Mouse (Mus musculus) hindbrain, embryonic 11.5 days (tissue): ENCODE measurements at regions not wholly inside any gene's neighbourhood (a gene's known extent, or its start where the extent isn't known, plus 50 kb on each side); places are given as distances from the start of the nearest gene placed in this dataset.

ENCODE experiments used
- ATAC-seq: fragments of 200-750 bp; cut with Nextera tagmentation; 2 replicates; pipeline ENCODE4 v1.8.0; 2017; ENCODE audit warnings: mild to moderate bottlenecking, moderate TSS enrichment, moderate library complexity; ENCODE audit not compliant: low FRiP score
- DNase-seq: peaks from one replicate; pipeline ENCODE4 v3.0.0-alpha.2; 2015; ENCODE audit warnings: low spot score
- H3K27ac ChIP-seq: fragments of 300-500 bp; sonication (generic); 2 replicates; pipeline ENCODE4 v1.5.1; 2014; ENCODE audit warnings: mild to moderate bottlenecking, low read depth, low read length
- H3K27me3 ChIP-seq: fragments of 300-500 bp; sonication (generic); 2 replicates; pipeline ENCODE4 v1.6.1; 2014; ENCODE audit warnings: mild to moderate bottlenecking, low read length, moderate library complexity, mixed read lengths; ENCODE audit not compliant: control insufficient read depth, insufficient read depth
- H3K36me3 ChIP-seq: fragments of 300-500 bp; sonication (generic); 2 replicates; pipeline ENCODE4 v1.6.1; 2014; ENCODE audit warnings: mild to moderate bottlenecking, low read length, moderate library complexity, mixed read lengths; ENCODE audit not compliant: control insufficient read depth, insufficient read depth
- H3K4me1 ChIP-seq: fragments of 300-500 bp; sonication (generic); replicated peaks from 2 replicates; pipeline ENCODE4 v1.6.1; 2014; ENCODE audit warnings: low read length, mixed read lengths; ENCODE audit not compliant: control insufficient read depth, insufficient read depth
- H3K4me2 ChIP-seq: fragments of 300-500 bp; sonication (generic); replicated peaks from 2 replicates; pipeline ENCODE4 v1.6.1; 2014; ENCODE audit warnings: mild to moderate bottlenecking, low read depth, low read length
- H3K4me3 ChIP-seq: fragments of 300-500 bp; sonication (generic); 2 replicates; pipeline ENCODE4 v1.5.1; 2014; ENCODE audit warnings: low read depth, low read length
- H3K9ac ChIP-seq: fragments of 300-500 bp; sonication (generic); 2 replicates; pipeline ENCODE4 v1.6.1; 2014; ENCODE audit warnings: low read depth, low read length
- H3K9me3 ChIP-seq: fragments of 300-500 bp; sonication (generic); 2 replicates; pipeline ENCODE4 v1.6.1; 2016; ENCODE audit warnings: low read length; ENCODE audit not compliant: control insufficient read depth
- WGBS: fragments of 180-500 bp; shearing (Covaris S2); extraction: QIAGEN DNeasy Blood & Tissue Kit; methylation state at CpG from one replicate; pipeline ENCODE4 v1.1.7; 2014; 5-methylcytosine and 5-hydroxymethylcytosine counted together

DNA sequence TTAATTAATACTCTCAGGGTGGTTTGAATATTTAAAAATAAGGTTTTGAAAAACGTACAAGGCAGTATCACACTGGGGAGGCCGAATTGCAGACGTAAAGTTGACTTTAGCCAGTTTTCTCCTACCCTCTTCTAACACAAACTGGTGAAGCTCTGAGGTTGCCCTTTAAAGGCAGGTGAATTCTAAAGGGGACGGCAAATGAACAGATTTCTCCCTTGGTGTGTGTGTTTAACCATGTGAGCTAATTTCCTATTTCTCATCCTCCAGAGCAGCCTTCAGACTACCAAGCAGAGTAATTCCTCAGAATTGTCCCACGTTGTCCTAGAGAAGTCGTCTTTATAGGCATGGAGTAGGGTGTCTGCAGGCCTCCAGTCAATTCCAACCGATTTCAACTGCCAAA lies 143.1 kb upstream of the Adgrl4 start:
- Histone ChIP-seq H3K9ac (no peak overlapping the region), H3K27ac (0 out of 2 replicates have a peak overlapping the region, but pooled peaks have one; percentile 19), H3K4me1 (no peaks in the 10 kb centered on the region), H3K9me3 (no peaks in the 10 kb centered on the region), H3K4me2 (no peak overlapping the region), H3K27me3 (no peaks in the 10 kb centered on the region), H3K4me3 (no peak overlapping the region), H3K36me3 (no peaks in the 10 kb centered on the region)
- no peak for ATAC-seq
- DNase-seq = peak; percentile 9
- 81% methylated on average over 7 of the region's 7 CpGs for WGBS

GRCm38 (mm10) chr3:151295027-151295426 lies 142.7 kb upstream of the Adgrl4 start:
- 74% methylated on average over 9 of the region's 9 CpGs for WGBS
- H3K27ac ChIP-seq = no peak overlapping the region

GRCm38 (mm10) chr3:151298325-151298724 lies 139.4 kb upstream of the Adgrl4 start:
- Histone ChIP-seq H3K27me3 (no peaks in the 10 kb centered on the region), H3K9ac (no peak overlapping the region), H3K36me3 (no peaks in the 10 kb centered on the region), H3K4me3 (no peak overlapping the region), H3K4me1 (no peaks in the 10 kb centered on the region), H3K4me2 (no peak overlapping the region), H3K9me3 (no peaks in the 10 kb centered on the region), H3K27ac (no peak overlapping the region)
- DNase-seq (no peak), ATAC-seq (no peak)
- WGBS = 73% methylated on average over 2 of the region's 2 CpGs

More at GRCm38 (mm10) chr3:151295027-151295426, 142.7 kb upstream of the Adgrl4 start:
- H3K9me3 ChIP-seq = no peaks in the 10 kb centered on the region
- no peak for ATAC-seq
- no peaks in the 10 kb centered on the region for H3K27me3 ChIP-seq
- DNase-seq = peak; percentile 2
- no peaks in the 10 kb centered on the region for H3K4me1 ChIP-seq
- no peak overlapping the region for H3K4me2 ChIP-seq
- no peak overlapping the region for H3K4me3 ChIP-seq
- H3K9ac ChIP-seq = no peak overlapping the region
- no peaks in the 10 kb centered on the region for H3K36me3 ChIP-seq

DNA sequence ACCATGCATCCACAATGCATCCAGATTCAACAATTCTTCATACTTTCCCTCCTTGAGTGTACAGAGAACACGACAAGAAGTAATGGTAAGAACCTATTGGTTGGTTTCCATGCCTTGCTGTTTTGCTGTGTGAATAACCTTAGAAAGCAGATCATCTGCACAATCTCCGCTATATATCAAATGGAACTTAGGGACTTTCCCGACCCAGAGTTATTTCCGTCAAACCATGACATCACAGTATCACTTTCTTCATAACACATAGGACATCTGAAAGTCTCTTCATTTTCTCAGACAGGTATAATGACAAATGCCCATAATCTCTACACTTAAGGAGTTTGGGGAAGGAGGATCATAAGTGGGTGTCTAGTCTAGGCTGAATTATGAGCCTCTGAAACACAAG lies 132.3 kb upstream of the Adgrl4 start:
- WGBS = 91% methylated on average over 4 of the region's 4 CpGs
- Histone ChIP-seq H3K4me2 (no peak overlapping the region), H3K4me1 (no peaks in the 10 kb centered on the region), H3K9me3 (no peaks in the 10 kb centered on the region), H3K4me3 (no peak overlapping the region), H3K36me3 (no peaks in the 10 kb centered on the region), H3K27ac (no peak overlapping the region), H3K27me3 (no peaks in the 10 kb centered on the region), H3K9ac (no peak overlapping the region)
- ATAC-seq (no peak), DNase-seq (no peak)

DNA sequence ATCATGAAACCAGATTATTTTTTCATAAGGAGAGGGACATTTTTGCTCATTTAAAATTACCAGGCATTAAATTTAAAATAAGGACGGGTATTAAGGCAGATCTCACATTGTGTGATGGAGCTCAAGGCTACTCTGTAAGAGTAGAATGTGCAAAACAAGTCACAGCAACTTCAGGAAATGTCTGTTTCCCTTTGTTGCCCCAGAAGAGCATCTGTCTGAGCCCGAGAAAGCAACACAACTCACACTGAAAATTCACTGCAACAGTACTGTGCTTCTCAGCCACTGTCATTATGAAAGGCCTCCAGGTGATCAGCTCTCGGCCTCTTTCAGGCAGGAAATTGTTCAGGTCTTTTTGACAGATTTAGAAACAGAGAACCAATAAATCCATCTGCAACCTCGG lies 129.7 kb upstream of the Adgrl4 start:
- Histone ChIP-seq H3K9ac (no peak overlapping the region), H3K9me3 (no peaks in the 10 kb centered on the region), H3K27ac (no peak overlapping the region), H3K4me3 (no peak overlapping the region), H3K4me1 (no peaks in the 10 kb centered on the region), H3K4me2 (no peak overlapping the region), H3K27me3 (no peaks in the 10 kb centered on the region), H3K36me3 (no peaks in the 10 kb centered on the region)
- 70% methylated on average over 4 of the region's 4 CpGs for WGBS
- DNase-seq (no peak), ATAC-seq (no peak)

DNA sequence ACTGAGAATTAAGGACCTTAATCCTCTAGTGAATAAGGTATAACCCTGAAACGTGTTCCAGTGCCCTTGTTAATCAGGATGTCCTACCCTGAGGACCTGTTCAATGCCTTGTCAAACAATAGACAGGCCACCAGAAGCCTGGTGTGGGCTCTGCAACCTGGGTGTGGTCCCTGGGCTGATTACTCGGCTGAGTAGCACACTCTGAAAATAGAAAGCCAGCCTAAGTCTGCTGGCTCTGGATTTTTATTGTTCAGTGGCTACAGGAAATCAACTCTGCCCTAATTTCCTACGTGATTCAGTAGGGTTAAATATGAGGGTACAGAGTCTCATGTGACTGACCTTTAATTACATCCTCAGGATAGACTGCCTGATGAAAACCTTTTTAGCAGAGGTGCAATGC lies 113.9 kb upstream of the Adgrl4 start:
- Histone ChIP-seq H3K4me2 (no peak overlapping the region), H3K27ac (no peak overlapping the region), H3K9me3 (no peaks in the 10 kb centered on the region), H3K9ac (no peak overlapping the region), H3K27me3 (no peaks in the 10 kb centered on the region), H3K4me3 (no peak overlapping the region), H3K4me1 (no peaks in the 10 kb centered on the region), H3K36me3 (no peaks in the 10 kb centered on the region)
- ATAC-seq (no peak), DNase-seq (no peak)
- 33% methylated on average over 3 of the region's 3 CpGs for WGBS

- Histone ChIP-seq H3K9ac (no peak overlapping the region), H3K27ac (no peak overlapping the region), H3K4me3 (no peak overlapping the region), H3K27me3 (no peaks in the 10 kb centered on the region), H3K4me2 (no peak overlapping the region), H3K4me1 (no peaks in the 10 kb centered on the region), H3K9me3 (no peaks in the 10 kb centered on the region), H3K36me3 (no peaks in the 10 kb centered on the region)
- WGBS = 90% methylated on average over 4 of the region's 4 CpGs
- DNase-seq (no peak), ATAC-seq (no peak)
These were observed 107.9 kb upstream of the Adgrl4 start for GRCm38 (mm10) chr3:151329801-151330200.

DNA sequence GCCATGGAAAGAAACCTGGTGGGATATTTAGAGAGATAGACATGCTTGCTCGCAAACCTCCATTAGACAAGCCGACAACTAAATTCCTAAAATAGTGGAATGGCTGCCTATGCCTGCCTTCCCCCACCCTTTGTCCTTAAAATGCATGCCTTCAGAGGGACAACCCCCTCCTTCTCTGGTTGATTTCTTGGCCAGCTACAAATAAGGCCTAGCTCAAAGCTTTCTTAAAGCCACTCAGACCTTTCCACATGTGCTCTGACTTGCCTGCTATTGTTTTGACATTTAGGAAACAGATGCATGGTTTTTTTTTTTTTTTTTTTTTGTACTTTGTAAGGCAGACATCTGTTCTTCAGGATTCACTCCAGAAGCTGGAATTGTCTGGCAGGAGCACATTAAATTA lies 105.8 kb upstream of the Adgrl4 start:
- Histone ChIP-seq H3K36me3 (no peaks in the 10 kb centered on the region), H3K27ac (no peak overlapping the region), H3K4me3 (no peak overlapping the region), H3K9ac (no peak overlapping the region), H3K9me3 (no peaks in the 10 kb centered on the region), H3K4me1 (no peaks in the 10 kb centered on the region), H3K27me3 (no peaks in the 10 kb centered on the region), H3K4me2 (no peak overlapping the region)
- ATAC-seq (no peak), DNase-seq (no peak)
- WGBS = 74% methylated on average over 2 of the region's 2 CpGs

DNA sequence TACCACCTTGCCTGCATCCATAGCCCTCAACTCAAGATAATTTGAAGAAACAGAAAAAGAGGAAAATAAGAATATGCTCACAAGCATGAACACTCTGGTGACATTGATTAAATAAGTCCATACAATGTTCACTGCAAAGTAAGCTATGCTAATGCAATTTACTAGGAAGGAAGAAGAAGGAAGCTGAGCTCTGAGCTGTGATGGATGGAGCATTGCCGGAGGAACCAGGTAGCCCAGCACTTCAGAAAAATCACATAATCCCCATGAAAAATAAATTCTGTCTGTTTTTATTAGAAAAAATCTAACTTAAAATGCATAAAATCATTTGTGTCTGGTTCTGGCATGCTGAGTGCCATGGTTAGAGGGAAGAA lies 105.4 kb upstream of the Adgrl4 start:
- WGBS = 57% methylated on average over 1 of the region's 1 CpGs
- DNase-seq (no peak), ATAC-seq (no peak)
- H3K9me3 ChIP-seq = no peaks in the 10 kb centered on the region
- no peak overlapping the region for H3K27ac ChIP-seq
- H3K27me3 ChIP-seq = no peaks in the 10 kb centered on the region
- H3K4me3 ChIP-seq = no peak overlapping the region
- H3K9ac ChIP-seq = no peak overlapping the region
- H3K4me2 ChIP-seq = no peak overlapping the region
- no peaks in the 10 kb centered on the region for H3K36me3 ChIP-seq
- no peaks in the 10 kb centered on the region for H3K4me1 ChIP-seq
